Mouse (Mus musculus) spleen, adult 2 months (tissue): ENCODE measurements around the gene Sept11. TPM values are rescaled to one million over a fixed set of nuclear protein-coding genes. Genes with fewer than 3 reads are reported as not detected.

Experiments
- DNase-seq, 2 experiments: peaks; one replicate each; pipeline versions ENCODE4 v3.0.0 to v3.0.0-alpha.2; 2012 to 2021; ENCODE audit warnings: low spot score in 2 of 2, low read depth in 1 of 2
- H3K27ac ChIP-seq: fragments of 200-500 bp; 2 replicates; pipeline ENCODE4 v1.5.1; 2012; ENCODE audit warnings: low read length, inconsistent platforms; ENCODE audit not compliant: insufficient read depth
- H3K27me3 ChIP-seq: fragments of 200-500 bp; 2 replicates; pipeline ENCODE4 v1.6.1; 2012; ENCODE audit warnings: mild to moderate bottlenecking, moderate library complexity, low read length, inconsistent platforms; ENCODE audit not compliant: control insufficient read depth, insufficient read depth
- H3K36me3 ChIP-seq: fragments of 200-500 bp; 2 replicates; pipeline ENCODE4 v1.6.1; 2012; ENCODE audit warnings: mild to moderate bottlenecking, low read length, inconsistent platforms; ENCODE audit not compliant: control insufficient read depth, insufficient read depth
- H3K4me1 ChIP-seq: fragments of 200-500 bp; 2 replicates; pipeline ENCODE4 v1.6.1; 2011; ENCODE audit warnings: inconsistent platforms; ENCODE audit not compliant: control insufficient read depth, insufficient read depth, insufficient read length
- H3K4me3 ChIP-seq: fragments of 200-500 bp; 2 replicates; pipeline ENCODE4 v1.5.1; 2011; ENCODE audit warnings: mild to moderate bottlenecking, inconsistent platforms; ENCODE audit not compliant: insufficient read depth, insufficient read length; ENCODE audit errors: extremely low read depth
- CTCF ChIP-seq: fragments of 200-500 bp; IDR thresholded peaks from 2 replicates; pipeline ENCODE4 v1.5.1; 2011; ENCODE audit warnings: mild to moderate bottlenecking, inconsistent platforms; ENCODE audit not compliant: insufficient read depth, insufficient read length, insufficient replicate concordance; ENCODE audit errors: extremely low read depth
- POLR2A ChIP-seq: fragments of 200-500 bp; IDR thresholded peaks from 2 replicates; pipeline ENCODE4 v1.6.1; 2011; ENCODE audit warnings: low read depth, low read length, inconsistent platforms
- WGBS: fragments of 180-500 bp; shearing (Covaris S2); methylation state at CpG from one replicate; pipeline ENCODE4 v1.1.7; 2018; 5-methylcytosine and 5-hydroxymethylcytosine counted together
- polyA plus RNA-seq: library from polyadenylated mRNA; depleted of rRNA; stranded (reverse); fragments of >200 nt; gene quantifications from 2 replicates; pipeline ENCODE4 v1.2.3, GENCODE M21; 2012

Gene Sept11
- polyA plus RNA-seq, 1 experiment: 21.2 TPM

- TF ChIP-seq CTCF: no peak
- no peak for TF ChIP-seq POLR2A
- H3K4me1 ChIP-seq: peaks cover 23% of the 10 kb centered on the region
- H3K36me3 ChIP-seq: no peaks in the 10 kb centered on the region
- DNase-seq: no peak
- 76% methylated on average over 12 of the region's 12 CpGs for WGBS
- H3K4me3 ChIP-seq: no peak overlapping the region
- H3K27ac ChIP-seq: no peak overlapping the region
- H3K27me3 ChIP-seq: no peaks in the 10 kb centered on the region
Measured at GRCm38 (mm10) chr5:93149969-93150777, 56.9 kb downstream of the Sept11 start.

DNA sequence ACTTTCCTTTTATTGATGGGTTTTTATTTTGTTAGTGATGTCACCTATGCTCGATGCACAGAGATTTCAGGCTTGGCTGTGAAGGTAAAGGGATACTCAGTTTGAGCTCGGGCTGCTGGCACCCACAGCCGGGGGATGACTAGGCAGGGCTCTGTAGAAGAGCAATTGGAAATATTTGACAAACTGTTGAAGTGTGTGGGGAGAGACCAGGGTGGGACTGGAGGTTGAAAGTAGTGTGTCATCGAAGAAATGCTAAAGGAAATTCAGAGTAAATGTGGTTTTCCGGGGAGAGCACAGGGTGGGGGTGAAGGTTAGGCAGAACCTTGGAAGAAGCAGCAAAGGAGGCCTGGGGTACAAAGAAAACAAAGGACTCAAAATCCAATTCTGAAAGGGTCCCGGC, 58.7 kb downstream of the Sept11 start:
- peak in 1 of 2 experiments; percentile 33 for DNase-seq
- Histone ChIP-seq H3K4me3 (peak overlapping the region; percentile 49; the same call in 1 of the 2 replicates), H3K27ac (peak overlapping the region; percentile 91), H3K4me1 (peaks cover 23% of the 10 kb centered on the region), H3K27me3 (no peaks in the 10 kb centered on the region), H3K36me3 (no peaks in the 10 kb centered on the region)
- TF ChIP-seq POLR2A: no peak
- TF ChIP-seq CTCF: no peak
- WGBS: 12% methylated on average over 6 of the region's 6 CpGs

- peak; percentile 60 to 62 for DNase-seq
- H3K4me3 ChIP-seq: peak overlapping the region; percentile 49; the same call in 1 of the 2 replicates
Measured at GRCm38 (mm10) chr5:93152451-93152850, 59.2 kb downstream of the Sept11 start.

DNA sequence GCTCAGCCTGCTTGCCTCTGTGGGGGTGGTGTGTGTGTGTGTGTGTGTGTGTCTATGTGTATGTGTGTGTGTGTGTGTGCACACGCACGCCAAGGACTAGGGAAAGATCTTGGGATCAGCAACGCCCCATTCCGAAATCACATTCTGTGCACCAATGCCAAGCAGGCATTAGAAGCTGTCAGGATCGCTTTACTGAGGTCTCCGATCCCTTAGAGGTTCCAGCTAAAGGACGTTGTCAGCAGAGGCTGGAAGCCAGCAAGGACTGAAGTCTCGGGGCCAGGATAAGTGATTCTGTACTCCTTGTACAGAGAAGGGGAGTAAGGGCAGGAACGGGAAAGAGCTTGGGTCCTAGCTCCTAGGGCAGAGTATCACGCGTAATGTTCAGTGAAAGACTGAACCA, 61.2 kb downstream of the Sept11 start:
- no peaks in the 10 kb centered on the region for H3K27me3 ChIP-seq
- WGBS: 94% methylated on average over 11 of the region's 11 CpGs
- no peak for DNase-seq
- no peak overlapping the region for H3K4me3 ChIP-seq
- peaks cover 23% of the 10 kb centered on the region for H3K4me1 ChIP-seq
- TF ChIP-seq POLR2A (no peak), CTCF (no peak)
- peaks cover 4% of the 10 kb centered on the region; the same call in 1 of the 2 replicates for H3K36me3 ChIP-seq
- H3K27ac ChIP-seq: no peak overlapping the region

More at GRCm38 (mm10) chr5:93152451-93152850, 59.2 kb downstream of the Sept11 start:
- peak overlapping the region; percentile 91 for H3K27ac ChIP-seq
- H3K27me3 ChIP-seq: no peaks in the 10 kb centered on the region
- peaks cover 23% of the 10 kb centered on the region for H3K4me1 ChIP-seq
- TF ChIP-seq POLR2A (no peak), CTCF (no peak)
- 14% methylated on average over 4 of the region's 4 CpGs for WGBS
- H3K36me3 ChIP-seq: no peaks in the 10 kb centered on the region

DNA sequence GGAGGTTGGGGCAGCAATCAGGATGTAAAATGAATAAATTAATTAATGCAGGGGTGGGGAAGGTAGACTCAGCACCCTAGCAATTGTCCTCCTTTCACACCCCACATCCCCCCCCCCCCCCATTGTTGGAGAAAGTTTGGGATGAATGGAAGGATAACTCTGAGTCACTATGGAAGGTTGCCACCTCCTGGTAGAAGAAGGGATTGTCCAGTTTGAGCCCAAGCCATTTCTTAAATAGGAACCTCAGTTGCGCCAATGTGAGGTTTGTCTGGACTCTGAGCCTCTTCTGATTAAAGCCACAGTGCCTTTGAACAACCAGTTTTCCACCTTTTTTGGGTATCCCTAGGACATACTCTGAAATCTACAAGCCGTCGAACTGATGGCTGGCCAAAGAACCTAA, 70.3 kb downstream of the Sept11 start:
- peaks cover 35% of the 10 kb centered on the region for H3K36me3 ChIP-seq
- no peaks in the 10 kb centered on the region for H3K27me3 ChIP-seq
- H3K4me3 ChIP-seq: no peak overlapping the region
- no peak overlapping the region for H3K27ac ChIP-seq
- peak; percentile 15; the same call in 1 of the 2 replicates for TF ChIP-seq CTCF
- no peak for TF ChIP-seq POLR2A
- WGBS: 93% methylated on average over 3 of the region's 3 CpGs
- peak in 1 of 2 experiments; percentile 28 for DNase-seq
- H3K4me1 ChIP-seq: no peaks in the 10 kb centered on the region

- TF ChIP-seq POLR2A (no peak), CTCF (no peak)
- Histone ChIP-seq H3K4me1 (no peaks in the 10 kb centered on the region), H3K27ac (no peak overlapping the region), H3K36me3 (peaks cover 36% of the 10 kb centered on the region), H3K4me3 (no peak overlapping the region), H3K27me3 (no peaks in the 10 kb centered on the region)
- DNase-seq: no peak
- 93% methylated on average over 11 of the region's 11 CpGs for WGBS
Measured at GRCm38 (mm10) chr5:93167919-93168516, 74.8 kb downstream of the Sept11 start.
